Comparison of ENCODE assay signal across 17 mouse cellular contexts in the genomic region with DNA sequence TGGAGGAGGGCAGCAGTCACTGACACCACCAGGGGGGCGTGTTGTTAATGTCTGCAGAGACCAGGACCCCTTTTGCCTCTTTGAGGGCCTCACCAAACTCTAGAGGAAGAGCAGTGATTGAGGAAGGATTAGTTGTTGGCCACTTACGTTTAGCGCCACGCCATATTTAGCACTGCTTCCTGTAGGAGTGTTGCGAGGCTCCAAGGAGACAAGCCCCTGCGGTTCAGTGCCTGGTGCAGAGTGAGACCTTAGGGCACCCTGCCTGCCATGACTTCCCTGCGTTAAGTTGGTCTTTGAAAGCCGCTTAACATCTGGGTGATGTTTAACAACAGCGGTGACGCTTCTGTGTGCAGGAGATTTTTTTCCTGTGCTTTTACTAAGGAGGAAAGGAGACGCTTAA. TPM values are rescaled to one million over a fixed set of nuclear protein-coding genes. Genes with fewer than 3 reads are reported as not detected.
DNase-seq lines count a peak whose midpoint lies in the region; ATAC-seq and TF ChIP-seq lines count a peak whose summit lies in the region.
"Had no signal": no experiment of that assay in that cellular context is flagged by ENCODE, and none has a peak within 500 bp of the region (broad histone marks: within the 10 kb centered on the region; RNA-seq: fewer than 3 reads in every experiment).

No protein-coding gene starts in this region.

- intact Hi-C loops in heart, postnatal 36 days (cut with DNase I) = no loop called here
- intact Hi-C loops in left cerebral cortex, adult 2 months (cut with DNase I) = no loop called here
- intact Hi-C loops in left cerebral cortex, postnatal 10 days (cut with DNase I) = no loop called here

- H3K9me3 ChIP-seq in heart, embryonic 12.5 days (replicated peaks) = no peaks in the 10 kb centered on the region
- no peaks in the 10 kb centered on the region for H3K9me3 ChIP-seq in heart, embryonic 16.5 days (replicated peaks; ENCODE audit: control insufficient read depth, low read length)
- H3K9me3 ChIP-seq: limb, embryonic 12.5 days had no signal

- no peak overlapping the region for H3K9ac ChIP-seq in heart, embryonic 12.5 days
- no peak overlapping the region for H3K9ac ChIP-seq in heart, embryonic 16.5 days (ENCODE audit: low read length)
- H3K9ac ChIP-seq: limb, embryonic 12.5 days; liver, postnatal 0 days had no signal

- TF ChIP-seq CTCF in left cerebral cortex, adult 2 months (IDR thresholded peaks at IDR 0.05) = no peak

- H3K27ac ChIP-seq in heart, embryonic 12.5 days (ENCODE audit: poor library complexity, severe bottlenecking) = no peak overlapping the region
- H3K27ac ChIP-seq in left cerebral cortex, adult 2 months = no peak overlapping the region; the same call in 1 of the 2 replicates
- H3K27ac ChIP-seq in heart, embryonic 16.5 days (ENCODE audit: low read length) = no peak overlapping the region
- H3K27ac ChIP-seq: limb, embryonic 12.5 days had no signal

- peak overlapping the region; percentile 3 for H3K4me3 ChIP-seq in heart, embryonic 12.5 days
- peak overlapping the region; percentile 15; the same call in 1 of the 2 replicates for H3K4me3 ChIP-seq in left cerebral cortex, adult 2 months
- H3K4me3 ChIP-seq in heart, embryonic 16.5 days (ENCODE audit: low read length) = no peak overlapping the region
- H3K4me3 ChIP-seq: limb, embryonic 12.5 days had no signal

- H3K36me3 ChIP-seq in heart, embryonic 12.5 days = no peaks in the 10 kb centered on the region
- H3K36me3 ChIP-seq in heart, embryonic 16.5 days (ENCODE audit: control insufficient read depth, insufficient read depth) = no peaks in the 10 kb centered on the region
- H3K36me3 ChIP-seq: limb, embryonic 12.5 days had no signal

- DNase-seq in heart, postnatal 36 days = no peak
- DNase-seq in left cerebral cortex, adult 2 months (ENCODE audit: extremely low spot score in 1 of 2, low spot score in 2 of 2) = no peak
- no peak for DNase-seq in left cerebral cortex, postnatal 10 days (ENCODE audit: extremely low spot score in 1 of 2, low spot score in 2 of 2)
- DNase-seq in naive thymus-derived CD4-positive, alpha-beta T cell, adult 2 months (ENCODE audit: low read depth) = peak; percentile 46
- no peak for DNase-seq in c-Kit-positive CD71-positive TER-119-positive erythroid progenitor cells, embryonic 14.5 days (ENCODE audit: low spot score)
- no peak for DNase-seq in gastrocnemius, adult 18-20 months (ENCODE audit: low spot score)
- DNase-seq: cerebellum, postnatal 14 days; liver, postnatal 0 days; midbrain, embryonic 14.5 days; right cerebral cortex, postnatal 4 days had no signal

- H3K4me1 ChIP-seq in heart, embryonic 12.5 days (replicated peaks) = peaks cover 50% of the 10 kb centered on the region
- H3K4me1 ChIP-seq in heart, embryonic 16.5 days (ENCODE audit: control insufficient read depth, insufficient read depth, low read length) = peaks cover 32% of the 10 kb centered on the region

- no peak for ATAC-seq in heart, embryonic 12.5 days (ENCODE audit: insufficient number of reproducible peaks, low FRiP score)
- no peak for ATAC-seq in heart, embryonic 16.5 days (replicated peaks; ENCODE audit: extremely low read depth, insufficient read depth, low FRiP score)
- ATAC-seq: liver, postnatal 0 days had no signal

- 13% methylated on average over 11 of the region's 11 CpGs for WGBS in heart, embryonic 12.5 days
- 14% methylated on average over 11 of the region's 11 CpGs for WGBS in heart, embryonic 16.5 days

- peaks cover 61% of the 10 kb centered on the region for H3K27me3 ChIP-seq in heart, embryonic 12.5 days (replicated peaks)
- H3K27me3 ChIP-seq in heart, embryonic 16.5 days (ENCODE audit: control insufficient read depth, insufficient read depth, low read length) = peaks cover 35% of the 10 kb centered on the region

- H3K4me2 ChIP-seq in heart, embryonic 12.5 days = peak overlapping the region; percentile 42
- H3K4me2 ChIP-seq in heart, embryonic 16.5 days (ENCODE audit: low read depth, low read length) = peak overlapping the region; percentile 40
- H3K4me2 ChIP-seq: limb, embryonic 12.5 days had no signal

RNA-seq across cellular contexts. Expression of gene Acvrl1, which starts 3.2 kb away (rescaled TPM):
- polyA plus RNA-seq in heart, embryonic 12.5 days (2016; fragmentation: Nextera tagmentation; extraction: Ambion mirVana) = 3.1 and 3.6 TPM in 2 replicates
- total RNA-seq in heart, postnatal 36 days (2021) = 10 to 100 TPM; 22.3 to 31.1 TPM
- total RNA-seq in left cerebral cortex, adult 2 months (2021) = 10 to 100 TPM; 13.8 to 15.1 TPM
- total RNA-seq in left cerebral cortex, postnatal 10 days (2021) = 10 to 100 TPM; 13.1 TPM
- 14.7 and 20.5 TPM in 2 replicates for polyA plus RNA-seq in heart, embryonic 16.5 days (2015; fragmentation: Nextera tagmentation; extraction: Ambion mirVana)
- total RNA-seq in gastrocnemius, adult 18-20 months (2021) = 10 to 100 TPM in 1 of 2 experiments, 1 to 10 TPM in 1; 8.6 to 11.7 TPM

RNA-seq across cellular contexts. Expression of gene Ankrd33, which starts 15.9 kb away (rescaled TPM):
- not detected in 2 replicates for polyA plus RNA-seq in heart, embryonic 12.5 days (2016; fragmentation: Nextera tagmentation; extraction: Ambion mirVana)
- total RNA-seq in heart, postnatal 36 days (2021) = not detected
- total RNA-seq in left cerebral cortex, adult 2 months (2021) = not detected
- not detected for total RNA-seq in left cerebral cortex, postnatal 10 days (2021)
- not detected in 2 replicates for polyA plus RNA-seq in heart, embryonic 16.5 days (2015; fragmentation: Nextera tagmentation; extraction: Ambion mirVana)
- total RNA-seq in gastrocnemius, adult 18-20 months (2021) = not detected
- total RNA-seq: hematopoietic stem cell, adult 5-6 weeks had no signal
- polyA plus RNA-seq: brain, embryonic 14.5 days; frontal cortex, adult 2 months; limb, embryonic 12.5 days; liver, postnatal 0 days; midbrain, embryonic 14.5 days; testis, adult 2 months had no signal

RNA-seq across cellular contexts. Expression of gene Acvr1b, which starts 42.4 kb away (rescaled TPM):
- 6.8 TPM in 2 replicates for polyA plus RNA-seq in heart, embryonic 12.5 days (2016; fragmentation: Nextera tagmentation; extraction: Ambion mirVana)
- 10 to 100 TPM; 12.6 to 14.6 TPM for total RNA-seq in heart, postnatal 36 days (2021)
- 100 to 1,000 TPM; 102 to 114 TPM for total RNA-seq in left cerebral cortex, adult 2 months (2021)
- total RNA-seq in left cerebral cortex, postnatal 10 days (2021) = 100 to 1,000 TPM; 110 to 113 TPM
- polyA plus RNA-seq in heart, embryonic 16.5 days (2015; fragmentation: Nextera tagmentation; extraction: Ambion mirVana) = 7.1 and 8.0 TPM in 2 replicates
- 10 to 100 TPM; 26.0 to 48.0 TPM for total RNA-seq in gastrocnemius, adult 18-20 months (2021)

RNA-seq across cellular contexts. Expression of gene Fignl2, which starts 53.1 kb away (rescaled TPM):
- 0.10 and 0.15 TPM in 2 replicates for polyA plus RNA-seq in heart, embryonic 12.5 days (2016; fragmentation: Nextera tagmentation; extraction: Ambion mirVana)
- total RNA-seq in heart, postnatal 36 days (2021) = 1 to 10 TPM; 1.4 to 2.2 TPM
- 1 to 10 TPM; 1.2 to 1.4 TPM for total RNA-seq in left cerebral cortex, adult 2 months (2021)
- total RNA-seq in left cerebral cortex, postnatal 10 days (2021) = 1 to 10 TPM; 1.0 to 1.1 TPM
- 0.10 and 0.12 TPM in 2 replicates for polyA plus RNA-seq in heart, embryonic 16.5 days (2015; fragmentation: Nextera tagmentation; extraction: Ambion mirVana)
- total RNA-seq in gastrocnemius, adult 18-20 months (2021) = under 1 TPM; 0.55 to 0.81 TPM
- total RNA-seq: hematopoietic stem cell, adult 5-6 weeks had no signal
